Mouse (Mus musculus) midbrain, embryonic 12.5 days (tissue): ENCODE results near the gene Majin. TPM values are rescaled to one million over a fixed set of nuclear protein-coding genes. Genes with fewer than 3 reads are reported as not detected.

ENCODE experiments used
- ATAC-seq: fragments of 200-750 bp; cut with Nextera tagmentation; 2 replicates; pipeline ENCODE4 v1.8.0; 2017; ENCODE audit warnings: low read depth, moderate TSS enrichment, moderate library complexity; ENCODE audit not compliant: low FRiP score
- H3K27ac ChIP-seq: fragments of 300-500 bp; sonication (generic); replicated peaks from 2 replicates; pipeline ENCODE4 v1.5.1; 2016; ENCODE audit warnings: mild to moderate bottlenecking
- H3K27me3 ChIP-seq: fragments of 300-500 bp; sonication (generic); 2 replicates; pipeline ENCODE4 v1.6.1; 2016; ENCODE audit warnings: mild to moderate bottlenecking
- H3K36me3 ChIP-seq: fragments of 300-500 bp; sonication (generic); 2 replicates; pipeline ENCODE4 v1.6.1; 2016
- H3K4me1 ChIP-seq: fragments of 300-500 bp; sonication (generic); 2 replicates; pipeline ENCODE4 v1.6.1; 2016
- H3K4me2 ChIP-seq: fragments of 300-500 bp; sonication (generic); replicated peaks from 2 replicates; pipeline ENCODE4 v1.6.1; 2016; ENCODE audit warnings: mild to moderate bottlenecking, moderate library complexity
- H3K4me3 ChIP-seq: fragments of 300-500 bp; sonication (generic); 2 replicates; pipeline ENCODE4 v1.5.1; 2016; ENCODE audit warnings: mild to moderate bottlenecking
- H3K9ac ChIP-seq: fragments of 300-500 bp; sonication (generic); replicated peaks from 2 replicates; pipeline ENCODE4 v1.6.1; 2016; ENCODE audit warnings: mild to moderate bottlenecking, moderate library complexity
- H3K9me3 ChIP-seq: fragments of 300-500 bp; sonication (generic); 2 replicates; pipeline ENCODE4 v1.6.1; 2016; ENCODE audit warnings: mild to moderate bottlenecking
- WGBS: fragments of 180-500 bp; shearing (Covaris S2); methylation state at CpG from one replicate; pipeline ENCODE4 v1.1.7; 2016; 5-methylcytosine and 5-hydroxymethylcytosine counted together
- polyA plus RNA-seq: library from polyadenylated mRNA; unstranded; fragments of >200 nt; fragmentation: Nextera tagmentation; extraction: Ambion mirVana; gene quantifications from 2 replicates; pipeline ENCODE4 v1.2.1, GENCODE M21; 2016

Gene Majin
- not detected in 2 replicates for polyA plus RNA-seq

DNA sequence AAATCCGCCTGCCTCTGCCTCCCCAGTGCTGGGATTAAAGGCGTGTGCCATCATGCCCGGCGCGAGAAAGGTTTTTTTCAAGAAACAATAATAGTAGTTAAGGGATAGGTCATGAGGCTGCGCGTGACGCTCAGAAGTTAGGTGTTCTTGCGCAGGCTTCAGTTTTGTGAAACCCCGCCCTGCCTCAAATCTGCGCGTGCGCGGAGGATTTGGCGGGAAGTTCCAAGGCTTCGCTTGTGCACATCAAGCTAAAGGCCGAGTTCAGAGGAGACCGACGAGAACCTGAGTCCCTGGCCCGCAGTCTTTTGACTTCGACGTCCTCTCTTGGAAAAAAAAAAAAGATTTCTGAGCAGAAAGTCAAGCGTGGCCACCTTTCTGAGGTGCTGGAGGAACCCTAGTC lies at the start of gene Majin:
Majin (plus strand) TSS at position 258 of the 400 bp plus-strand sequence.
- Histone ChIP-seq H3K4me3 (no peak within 1 kb of the TSS), H3K27me3 (no peaks in the 10 kb centered on the region), H3K27ac (no peak within 1 kb of the TSS), H3K36me3 (no peaks in the 10 kb centered on the region), H3K4me1 (no peaks in the 10 kb centered on the region), H3K9me3 (no peaks in the 10 kb centered on the region), H3K4me2 (no peak within 1 kb of the TSS), H3K9ac (no peak within 1 kb of the TSS)
- ATAC-seq: no peak
- 87% methylated on average over 23 of the region's 23 CpGs for WGBS

DNA sequence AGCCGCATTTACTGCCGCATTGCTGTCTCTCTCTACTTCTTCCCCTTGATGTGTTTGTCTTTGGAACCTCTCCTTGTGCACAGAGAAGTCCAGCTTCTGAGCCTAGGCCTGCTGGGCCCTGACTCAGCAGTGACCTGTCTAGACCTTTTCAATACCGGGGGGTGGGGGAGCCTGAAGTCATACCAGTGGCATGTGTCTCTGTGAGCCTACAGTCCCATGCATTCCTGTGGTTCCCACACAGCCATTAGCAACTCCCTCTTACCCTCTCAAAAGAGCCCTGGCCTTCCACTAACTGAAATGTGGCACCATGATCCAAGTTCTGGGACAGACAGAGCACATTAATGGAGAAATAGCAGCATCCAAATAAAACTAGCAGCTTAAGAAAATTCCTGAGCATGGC lies 47.8 kb upstream of the Majin start:
- Histone ChIP-seq H3K36me3 (peaks cover 34% of the 10 kb centered on the region), H3K4me1 (peaks cover 9% of the 10 kb centered on the region), H3K9ac (no peak overlapping the region), H3K27me3 (no peaks in the 10 kb centered on the region), H3K9me3 (no peaks in the 10 kb centered on the region), H3K27ac (no peak overlapping the region), H3K4me3 (no peak overlapping the region), H3K4me2 (no peak overlapping the region)
- WGBS: 89% methylated on average over 3 of the region's 3 CpGs
- ATAC-seq: no peak

- ATAC-seq: no peak
- H3K4me2 ChIP-seq: peak overlapping the region; percentile 82
- H3K27ac ChIP-seq: no peak overlapping the region
- H3K27me3 ChIP-seq: no peaks in the 10 kb centered on the region
- peak overlapping the region; percentile 83; the same call in 1 of the 2 replicates for H3K9ac ChIP-seq
- peak overlapping the region; percentile 73 for H3K4me3 ChIP-seq
- peaks cover 9% of the 10 kb centered on the region for H3K4me1 ChIP-seq
- WGBS: 97% methylated on average over 6 of the region's 6 CpGs
- H3K36me3 ChIP-seq: peaks cover 29% of the 10 kb centered on the region
- no peaks in the 10 kb centered on the region for H3K9me3 ChIP-seq
Measured at GRCm38 (mm10) chr19:6139701-6140100, 44.5 kb upstream of the Majin start.

DNA sequence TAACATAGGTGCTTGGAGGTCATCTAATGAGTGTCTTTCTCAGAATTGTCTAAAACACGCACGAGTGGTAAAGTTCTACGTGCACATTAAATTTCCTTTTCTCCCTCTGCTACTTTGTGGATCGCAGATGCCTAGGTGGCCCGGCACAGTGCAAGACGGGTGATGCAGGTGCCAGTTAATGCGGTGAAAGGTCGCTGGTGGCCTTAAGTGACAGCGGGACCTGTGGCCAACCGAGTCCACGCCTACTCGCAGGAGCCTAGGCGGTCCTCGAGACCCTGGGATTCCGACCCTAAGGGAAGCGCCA lies 43.9 kb upstream of the Majin start:
- H3K4me3 ChIP-seq: peak overlapping the region; percentile 73
- no peaks in the 10 kb centered on the region for H3K9me3 ChIP-seq
- H3K27me3 ChIP-seq: peaks cover 3% of the 10 kb centered on the region; the same call in 1 of the 2 replicates
- peaks cover 24% of the 10 kb centered on the region for H3K36me3 ChIP-seq
- WGBS: 8% methylated on average over 16 of the region's 16 CpGs
- peaks cover 9% of the 10 kb centered on the region for H3K4me1 ChIP-seq
- peak overlapping the region; percentile 83 for H3K9ac ChIP-seq
- ATAC-seq: no peak
- peak overlapping the region; percentile 82 for H3K4me2 ChIP-seq
- H3K27ac ChIP-seq: peak overlapping the region; percentile 99

GRCm38 (mm10) chr19:6140678-6141393 lies 43.4 kb upstream of the Majin start, which contains the start of gene Batf2:
TSS of gene Batf2 (plus strand) at chr19:6140983.
- H3K27ac ChIP-seq: peak within 1 kb of the TSS; percentile 99
- H3K4me3 ChIP-seq: peak within 1 kb of the TSS; percentile 73
- peak; percentile 93 for ATAC-seq
- peaks cover 9% of the 10 kb centered on the region for H3K4me1 ChIP-seq
- H3K9me3 ChIP-seq: no peaks in the 10 kb centered on the region
- H3K36me3 ChIP-seq: peaks cover 19% of the 10 kb centered on the region
- H3K9ac ChIP-seq: peak within 1 kb of the TSS; percentile 83
- peak within 1 kb of the TSS; percentile 82 for H3K4me2 ChIP-seq
- under 1% methylated on average over 55 of the region's 68 CpGs for WGBS
- H3K27me3 ChIP-seq: peaks cover 3% of the 10 kb centered on the region; the same call in 1 of the 2 replicates

DNA sequence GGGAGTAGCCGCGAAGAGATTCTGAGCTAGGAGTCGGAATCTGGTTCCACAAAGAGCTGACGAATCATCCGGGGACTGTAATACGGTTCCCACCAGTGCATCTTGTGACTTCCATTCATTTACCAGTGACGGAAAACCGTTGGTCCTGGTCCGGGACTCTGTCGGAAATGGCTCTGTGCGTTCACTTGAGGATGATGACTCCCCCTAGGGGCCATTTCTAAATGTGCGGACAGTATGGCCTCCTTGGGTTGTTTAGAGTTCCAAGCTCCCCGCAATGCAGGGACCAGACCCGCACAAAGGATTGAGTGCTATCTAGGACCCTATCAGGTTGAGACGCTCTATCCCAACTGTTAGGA lies 42.8 kb upstream of the Majin start, which contains the start of gene Arl2:
Arl2 (minus strand) TSS at position 155 of the 356 bp plus-strand sequence.
- Histone ChIP-seq H3K9me3 (no peaks in the 10 kb centered on the region), H3K9ac (peak within 1 kb of the TSS; percentile 83), H3K27me3 (peaks cover 3% of the 10 kb centered on the region; the same call in 1 of the 2 replicates), H3K4me1 (peaks cover 9% of the 10 kb centered on the region), H3K4me3 (peak within 1 kb of the TSS; percentile 73), H3K36me3 (peaks cover 17% of the 10 kb centered on the region; the same call in 1 of the 2 replicates), H3K4me2 (peak within 1 kb of the TSS; percentile 82), H3K27ac (peak within 1 kb of the TSS; percentile 99)
- under 1% methylated on average over 15 of the region's 15 CpGs for WGBS
- peak; percentile 69 for ATAC-seq

DNA sequence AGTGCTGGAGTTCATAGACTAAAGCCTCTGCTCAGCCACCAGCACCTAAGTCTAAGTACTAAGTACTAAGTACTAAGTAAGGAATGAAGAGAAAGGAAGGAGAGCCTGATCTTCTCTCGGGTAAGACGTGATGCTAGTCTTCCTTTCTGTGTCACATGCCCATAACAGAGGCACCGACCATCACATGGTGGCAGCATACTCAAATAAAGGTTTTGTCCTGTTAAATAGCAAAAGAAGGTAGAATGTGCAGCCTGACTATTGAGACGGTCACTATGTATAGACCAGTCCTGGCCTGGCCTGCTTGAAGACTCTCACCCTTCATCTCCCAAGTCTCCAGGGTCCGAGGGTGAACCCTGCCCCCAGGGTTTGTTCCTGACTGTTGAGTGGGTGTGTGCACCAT lies 39.3 kb upstream of the Majin start:
- H3K9me3 ChIP-seq: no peaks in the 10 kb centered on the region
- H3K27ac ChIP-seq: no peak overlapping the region
- 78% methylated on average over 5 of the region's 5 CpGs for WGBS
- no peak overlapping the region for H3K4me3 ChIP-seq
- ATAC-seq: no peak
- no peaks in the 10 kb centered on the region for H3K36me3 ChIP-seq
- H3K4me1 ChIP-seq: peaks cover 6% of the 10 kb centered on the region
- H3K9ac ChIP-seq: no peak overlapping the region
- H3K27me3 ChIP-seq: peaks cover 3% of the 10 kb centered on the region; the same call in 1 of the 2 replicates
- no peak overlapping the region for H3K4me2 ChIP-seq

GRCm38 (mm10) chr19:6155174-6155573 lies 29.0 kb upstream of the Majin start:
- Histone ChIP-seq H3K4me3 (no peak overlapping the region), H3K27ac (no peak overlapping the region), H3K9ac (no peak overlapping the region), H3K27me3 (0 out of 2 replicates have a peak, but pooled peaks cover 7% of the 10 kb centered on the region), H3K4me1 (no peaks in the 10 kb centered on the region), H3K9me3 (no peaks in the 10 kb centered on the region), H3K4me2 (no peak overlapping the region), H3K36me3 (no peaks in the 10 kb centered on the region)
- no peak for ATAC-seq
- WGBS: 90% methylated on average over 9 of the region's 9 CpGs

- Histone ChIP-seq H3K9ac (no peak overlapping the region), H3K36me3 (no peaks in the 10 kb centered on the region), H3K27me3 (0 out of 2 replicates have a peak, but pooled peaks cover 3% of the 10 kb centered on the region), H3K4me3 (no peak overlapping the region), H3K4me1 (no peaks in the 10 kb centered on the region), H3K27ac (no peak overlapping the region), H3K4me2 (no peak overlapping the region), H3K9me3 (no peaks in the 10 kb centered on the region)
- WGBS: 68% methylated on average over 8 of the region's 8 CpGs
- ATAC-seq: no peak
Measured at GRCm38 (mm10) chr19:6156372-6156771, 27.8 kb upstream of the Majin start.

DNA sequence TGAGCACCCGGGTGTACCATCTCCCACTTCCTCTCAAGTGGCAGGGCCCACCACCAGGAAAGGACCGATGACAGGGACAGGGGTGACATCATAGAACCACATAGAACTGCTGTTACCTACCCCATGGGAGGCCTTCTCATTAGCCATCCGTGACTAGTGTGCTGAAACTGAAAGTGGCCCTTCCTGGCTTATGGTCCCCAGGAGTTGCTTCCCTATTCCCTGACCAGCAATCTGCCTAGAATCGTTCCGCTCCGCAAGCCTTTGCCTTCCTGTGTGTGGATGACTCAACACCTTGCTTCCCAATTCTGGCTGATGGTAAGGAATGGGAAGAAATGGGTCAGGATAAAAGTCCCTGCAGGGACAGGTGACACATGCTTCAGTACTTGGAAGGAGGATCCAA lies 27.0 kb upstream of the Majin start:
- H3K27me3 ChIP-seq: no peaks in the 10 kb centered on the region
- H3K4me2 ChIP-seq: no peak overlapping the region
- 83% methylated on average over 6 of the region's 6 CpGs for WGBS
- H3K4me3 ChIP-seq: no peak overlapping the region
- H3K27ac ChIP-seq: no peak overlapping the region
- no peak overlapping the region for H3K9ac ChIP-seq
- no peaks in the 10 kb centered on the region for H3K4me1 ChIP-seq
- no peaks in the 10 kb centered on the region for H3K9me3 ChIP-seq
- H3K36me3 ChIP-seq: no peaks in the 10 kb centered on the region
- ATAC-seq: no peak

DNA sequence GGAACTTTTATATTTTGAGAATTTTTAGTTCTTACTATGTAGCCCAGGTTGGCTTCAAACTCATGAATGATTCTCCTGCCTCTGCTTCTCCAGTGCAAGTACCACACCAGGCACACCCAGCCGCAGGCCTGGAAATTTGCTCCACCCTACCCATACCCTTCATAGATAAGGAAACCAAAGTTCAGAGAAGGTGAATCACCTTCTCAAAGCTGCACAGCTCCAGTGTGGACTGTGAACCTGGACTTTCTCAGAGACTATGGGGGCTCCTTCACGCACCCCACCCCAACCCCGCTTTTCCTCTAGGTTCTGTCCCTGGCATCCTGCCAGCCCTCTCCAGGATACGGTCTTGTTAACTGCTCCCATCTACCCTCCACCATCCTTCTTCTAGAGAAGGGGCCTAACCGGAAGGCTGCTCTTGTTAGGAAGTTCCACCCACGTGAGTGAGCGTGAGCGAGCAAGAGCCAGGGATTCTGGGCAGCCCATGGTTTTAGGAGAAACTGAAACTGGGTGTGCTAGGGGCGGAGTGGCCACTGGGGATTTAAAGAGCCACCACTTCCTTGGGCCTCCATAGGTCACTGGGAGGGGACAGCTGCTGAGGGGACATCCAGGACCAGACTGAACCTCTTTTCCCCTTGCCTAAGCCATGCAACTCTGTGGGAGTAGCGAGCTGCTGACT lies 20.2 kb upstream of the Majin start:
- H3K9ac ChIP-seq: no peak overlapping the region
- no peak for ATAC-seq
- no peaks in the 10 kb centered on the region for H3K4me1 ChIP-seq
- no peaks in the 10 kb centered on the region for H3K36me3 ChIP-seq
- H3K4me2 ChIP-seq: no peak overlapping the region
- no peak overlapping the region for H3K4me3 ChIP-seq
- H3K27me3 ChIP-seq: no peaks in the 10 kb centered on the region
- no peaks in the 10 kb centered on the region for H3K9me3 ChIP-seq
- WGBS: 76% methylated on average over 10 of the region's 10 CpGs
- no peak overlapping the region for H3K27ac ChIP-seq

DNA sequence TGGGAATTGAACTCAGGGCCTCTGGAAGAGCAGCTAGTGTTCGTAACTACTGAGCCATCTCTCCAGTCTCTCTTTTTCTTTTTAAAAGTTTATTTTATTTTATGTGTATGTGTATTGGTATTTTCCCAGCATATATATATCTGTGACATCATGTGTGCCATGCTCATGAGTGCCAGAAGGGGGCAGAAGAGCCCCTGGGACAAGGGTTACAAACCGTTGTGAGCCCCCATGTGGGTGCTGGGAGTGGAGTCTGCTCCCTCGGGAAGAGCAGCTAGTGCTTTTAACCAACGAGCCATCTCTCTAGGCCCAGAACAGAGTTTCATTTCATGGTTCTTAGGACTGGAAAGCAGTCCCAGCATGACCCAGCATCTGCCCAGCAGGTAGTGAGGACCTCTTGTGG lies 17.4 kb upstream of the Majin start:
- no peaks in the 10 kb centered on the region for H3K36me3 ChIP-seq
- no peak overlapping the region for H3K27ac ChIP-seq
- no peak overlapping the region for H3K4me2 ChIP-seq
- H3K9me3 ChIP-seq: no peaks in the 10 kb centered on the region
- ATAC-seq: no peak
- H3K27me3 ChIP-seq: no peaks in the 10 kb centered on the region
- H3K9ac ChIP-seq: no peak overlapping the region
- H3K4me1 ChIP-seq: no peaks in the 10 kb centered on the region
- 76% methylated on average over 4 of the region's 4 CpGs for WGBS
- H3K4me3 ChIP-seq: no peak overlapping the region
